Mouse (Mus musculus) lung, postnatal 0 days (tissue): ENCODE results near the gene Map4k2.

Source experiments
- CTCF ChIP-seq: IDR thresholded peaks from 2 replicates; pipeline ENCODE4 v1.5.1; 2016; ENCODE audit warnings: antibody characterized with exemption, mild to moderate bottlenecking
- EP300 ChIP-seq: IDR thresholded peaks from 2 replicates; pipeline ENCODE4 v1.6.1; 2016; ENCODE audit warnings: antibody characterized with exemption, mild to moderate bottlenecking, control low read depth

GRCm38 (mm10) chr19:6397582-6398249, 56.8 kb downstream of the Map4k2 start:
- TF ChIP-seq CTCF (no peak), EP300 (no peak)
